Mouse (Mus musculus): ENCODE measurements at regions not wholly inside any gene's neighbourhood (a gene's known extent, or its start where the extent isn't known, plus 50 kb on each side); places are given as distances from the start of the nearest gene placed in this dataset.

- Histone ChIP-seq H3K36me3 (no peaks in the 10 kb centered on the region), H3K4me2 (no peak overlapping the region), H3K9me3 (replicated peaks) (peaks cover 6% of the 10 kb centered on the region), H3K4me1 (peaks cover 5% of the 10 kb centered on the region), H3K27me3 (no peaks in the 10 kb centered on the region), H3K27ac (no peak overlapping the region), H3K9ac (no peak overlapping the region), H3K4me3 (replicated peaks) (no peak overlapping the region)
- 78% methylated on average over 3 of the region's 3 CpGs for WGBS
- no peak for ATAC-seq (replicated peaks; ENCODE audit: low FRiP score)
These were observed 53.9 kb upstream of the Maml3 start for GRCm38 (mm10) chr3:52158788-52159260.

GRCm38 (mm10) chr3:52161688-52162087, 56.8 kb upstream of the Maml3 start:
- Histone ChIP-seq H3K9ac (no peak overlapping the region), H3K36me3 (no peaks in the 10 kb centered on the region), H3K9me3 (replicated peaks) (no peaks in the 10 kb centered on the region), H3K4me2 (no peak overlapping the region), H3K4me3 (replicated peaks) (no peak overlapping the region), H3K27ac (no peak overlapping the region), H3K4me1 (peaks cover 12% of the 10 kb centered on the region), H3K27me3 (no peaks in the 10 kb centered on the region)
- 42% methylated on average over 3 of the region's 3 CpGs for WGBS
- no peak for ATAC-seq (replicated peaks; ENCODE audit: low FRiP score)

GRCm38 (mm10) chr3:52163990-52164389, 59.1 kb upstream of the Maml3 start:
- Histone ChIP-seq H3K4me2 (peak overlapping the region; percentile 41), H3K27ac (no peak overlapping the region), H3K4me1 (peaks cover 12% of the 10 kb centered on the region), H3K36me3 (no peaks in the 10 kb centered on the region), H3K27me3 (no peaks in the 10 kb centered on the region), H3K9ac (no peak overlapping the region), H3K9me3 (replicated peaks) (no peaks in the 10 kb centered on the region), H3K4me3 (replicated peaks) (no peak overlapping the region)
- 41% methylated on average over 16 of the region's 16 CpGs for WGBS
- peak; percentile 64; the same call in 1 of the 2 replicates for ATAC-seq (replicated peaks; ENCODE audit: low FRiP score)

GRCm38 (mm10) chr3:52167420-52167819, 62.5 kb upstream of the Maml3 start:
- Histone ChIP-seq H3K4me2 (no peak overlapping the region), H3K4me3 (replicated peaks) (no peak overlapping the region), H3K36me3 (no peaks in the 10 kb centered on the region), H3K27ac (no peak overlapping the region), H3K9me3 (replicated peaks) (no peaks in the 10 kb centered on the region), H3K4me1 (peaks cover 12% of the 10 kb centered on the region), H3K27me3 (no peaks in the 10 kb centered on the region), H3K9ac (no peak overlapping the region)
- ATAC-seq (replicated peaks; ENCODE audit: low FRiP score) = 0 out of 2 replicates have a peak, but pooled peaks have one; percentile 33
- WGBS = 51% methylated on average over 7 of the region's 7 CpGs

- 91% methylated on average over 7 of the region's 7 CpGs for WGBS
- peaks cover 11% of the 10 kb centered on the region; the same call in 1 of the 2 replicates for H3K4me1 ChIP-seq
- H3K9ac ChIP-seq = no peak overlapping the region
- H3K4me3 ChIP-seq (replicated peaks) = no peak overlapping the region
- no peak overlapping the region for H3K4me2 ChIP-seq
- H3K9me3 ChIP-seq (replicated peaks) = no peaks in the 10 kb centered on the region
- H3K36me3 ChIP-seq = no peaks in the 10 kb centered on the region
- H3K27ac ChIP-seq = no peak overlapping the region
- no peaks in the 10 kb centered on the region for H3K27me3 ChIP-seq
- ATAC-seq (replicated peaks; ENCODE audit: low FRiP score) = no peak
These were observed 66.0 kb upstream of the Maml3 start for GRCm38 (mm10) chr3:52170847-52171246.

- no peak overlapping the region for H3K4me3 ChIP-seq (replicated peaks)
- no peak overlapping the region for H3K27ac ChIP-seq
- H3K4me1 ChIP-seq = peaks cover 15% of the 10 kb centered on the region; the same call in 1 of the 2 replicates
- H3K27me3 ChIP-seq = no peaks in the 10 kb centered on the region
- no peaks in the 10 kb centered on the region for H3K36me3 ChIP-seq
- WGBS = 86% methylated on average over 5 of the region's 5 CpGs
- no peak overlapping the region for H3K4me2 ChIP-seq
- H3K9ac ChIP-seq = no peak overlapping the region
- H3K9me3 ChIP-seq (replicated peaks) = no peaks in the 10 kb centered on the region
- ATAC-seq (replicated peaks; ENCODE audit: low FRiP score) = no peak
These were observed 66.4 kb upstream of the Maml3 start for GRCm38 (mm10) chr3:52171303-52171702.

GRCm38 (mm10) chr3:52173490-52173889, 68.6 kb upstream of the Maml3 start:
- Histone ChIP-seq H3K4me2 (no peak overlapping the region), H3K27me3 (no peaks in the 10 kb centered on the region), H3K4me3 (replicated peaks) (no peak overlapping the region), H3K27ac (no peak overlapping the region), H3K9me3 (replicated peaks) (no peaks in the 10 kb centered on the region), H3K9ac (no peak overlapping the region), H3K36me3 (no peaks in the 10 kb centered on the region), H3K4me1 (peaks cover 17% of the 10 kb centered on the region)
- 81% methylated on average over 1 of the region's 1 CpGs for WGBS
- no peak for ATAC-seq (replicated peaks; ENCODE audit: low FRiP score)

GRCm38 (mm10) chr3:52176108-52176507, 71.2 kb upstream of the Maml3 start:
- Histone ChIP-seq H3K27ac (no peak overlapping the region), H3K4me1 (peaks cover 44% of the 10 kb centered on the region), H3K4me3 (replicated peaks) (no peak overlapping the region), H3K4me2 (no peak overlapping the region), H3K9me3 (replicated peaks) (no peaks in the 10 kb centered on the region), H3K9ac (no peak overlapping the region), H3K36me3 (no peaks in the 10 kb centered on the region), H3K27me3 (no peaks in the 10 kb centered on the region)
- ATAC-seq (replicated peaks; ENCODE audit: low FRiP score) = no peak
- 51% methylated on average over 8 of the region's 8 CpGs for WGBS

GRCm38 (mm10) chr3:52178851-52179250, 74.0 kb upstream of the Maml3 start:
- peak overlapping the region; percentile 92 for H3K27ac ChIP-seq
- no peak for ATAC-seq (replicated peaks; ENCODE audit: low FRiP score)
- H3K27me3 ChIP-seq = no peaks in the 10 kb centered on the region
- H3K9ac ChIP-seq = 0 out of 2 replicates have a peak overlapping the region, but pooled peaks have one; percentile 3
- H3K4me2 ChIP-seq = peak overlapping the region; percentile 45
- H3K36me3 ChIP-seq = no peaks in the 10 kb centered on the region
- peaks cover 49% of the 10 kb centered on the region for H3K4me1 ChIP-seq
- 34% methylated on average over 9 of the region's 9 CpGs for WGBS
- no peaks in the 10 kb centered on the region for H3K9me3 ChIP-seq (replicated peaks)
- no peak overlapping the region for H3K4me3 ChIP-seq (replicated peaks)

GRCm38 (mm10) chr3:52179686-52180085, 74.8 kb upstream of the Maml3 start:
- Histone ChIP-seq H3K4me1 (peaks cover 46% of the 10 kb centered on the region), H3K4me3 (replicated peaks) (no peak overlapping the region)

GRCm38 (mm10) chr3:52180306-52180705, 75.4 kb upstream of the Maml3 start:
- Histone ChIP-seq H3K9ac (no peak overlapping the region), H3K9me3 (replicated peaks) (no peaks in the 10 kb centered on the region), H3K4me1 (peaks cover 42% of the 10 kb centered on the region), H3K36me3 (no peaks in the 10 kb centered on the region), H3K4me3 (replicated peaks) (no peak overlapping the region), H3K27me3 (no peaks in the 10 kb centered on the region), H3K27ac (peak overlapping the region; percentile 92), H3K4me2 (0 out of 2 replicates have a peak overlapping the region, but pooled peaks have one; percentile 1)
- ATAC-seq (replicated peaks; ENCODE audit: low FRiP score) = no peak
- 48% methylated on average over 8 of the region's 8 CpGs for WGBS

More at GRCm38 (mm10) chr3:52179686-52180085, 74.8 kb upstream of the Maml3 start:
- Histone ChIP-seq H3K4me2 (peak overlapping the region; percentile 45), H3K9ac (0 out of 2 replicates have a peak overlapping the region, but pooled peaks have one; percentile 27), H3K36me3 (no peaks in the 10 kb centered on the region), H3K27ac (peak overlapping the region; percentile 92), H3K27me3 (no peaks in the 10 kb centered on the region), H3K9me3 (replicated peaks) (no peaks in the 10 kb centered on the region)
- 4% methylated on average over 12 of the region's 12 CpGs for WGBS
- ATAC-seq (replicated peaks; ENCODE audit: low FRiP score) = peak; percentile 76

GRCm38 (mm10) chr3:52180785-52181184, 75.9 kb upstream of the Maml3 start:
- Histone ChIP-seq H3K4me2 (0 out of 2 replicates have a peak overlapping the region, but pooled peaks have one; percentile 1), H3K9me3 (replicated peaks) (no peaks in the 10 kb centered on the region), H3K36me3 (no peaks in the 10 kb centered on the region), H3K27me3 (no peaks in the 10 kb centered on the region), H3K4me1 (peaks cover 43% of the 10 kb centered on the region), H3K9ac (no peak overlapping the region), H3K27ac (peak overlapping the region; percentile 92), H3K4me3 (replicated peaks) (no peak overlapping the region)
- ATAC-seq (replicated peaks; ENCODE audit: low FRiP score) = peak; percentile 61
- WGBS = 46% methylated on average over 10 of the region's 10 CpGs
